Mouse (Mus musculus) hindbrain, embryonic 13.5 days (tissue): ENCODE results near the gene Nploc4. TPM values are rescaled to one million over a fixed set of nuclear protein-coding genes. Genes with fewer than 3 reads are reported as not detected.
A peak's percentile ranks its signal among the peaks of the same experiment; 100 is the strongest.

Source experiments
- ATAC-seq: fragments of 200-750 bp; cut with Nextera tagmentation; 2 replicates; pipeline ENCODE4 v1.8.0; 2017; ENCODE audit warnings: moderate TSS enrichment; ENCODE audit not compliant: low FRiP score
- H3K27ac ChIP-seq: fragments of 300-500 bp; sonication (generic); 2 replicates; pipeline ENCODE4 v1.5.1; 2015; ENCODE audit warnings: inconsistent platforms, mild to moderate bottlenecking, moderate library complexity
- H3K27me3 ChIP-seq: fragments of 300-500 bp; sonication (generic); 2 replicates; pipeline ENCODE4 v1.6.1; 2015; ENCODE audit warnings: mild to moderate bottlenecking, inconsistent platforms
- H3K36me3 ChIP-seq: fragments of 300-500 bp; sonication (generic); 2 replicates; pipeline ENCODE4 v1.6.1; 2015; ENCODE audit warnings: mild to moderate bottlenecking, inconsistent platforms
- H3K4me1 ChIP-seq: fragments of 300-500 bp; sonication (generic); replicated peaks from 2 replicates; pipeline ENCODE4 v1.6.1; 2015; ENCODE audit warnings: inconsistent platforms
- H3K4me2 ChIP-seq: fragments of 300-500 bp; sonication (generic); 2 replicates; pipeline ENCODE4 v1.6.1; 2015; ENCODE audit warnings: inconsistent platforms, mild to moderate bottlenecking, moderate library complexity
- H3K4me3 ChIP-seq: fragments of 300-500 bp; sonication (generic); 2 replicates; pipeline ENCODE4 v1.5.1; 2015; ENCODE audit warnings: mild to moderate bottlenecking, inconsistent platforms
- H3K9ac ChIP-seq: fragments of 300-500 bp; sonication (generic); 2 replicates; pipeline ENCODE4 v1.6.1; 2015; ENCODE audit warnings: mild to moderate bottlenecking, inconsistent platforms
- H3K9me3 ChIP-seq: fragments of 300-500 bp; sonication (generic); 2 replicates; pipeline ENCODE4 v1.6.1; 2016; ENCODE audit warnings: inconsistent platforms
- WGBS: fragments of 180-500 bp; shearing (Covaris S2); methylation state at CpG from one replicate; pipeline ENCODE4 v1.1.7; 2015; 5-methylcytosine and 5-hydroxymethylcytosine counted together
- polyA plus RNA-seq: library from polyadenylated mRNA; unstranded; fragments of >200 nt; fragmentation: Nextera tagmentation; extraction: Ambion mirVana; gene quantifications from 2 replicates; pipeline ENCODE4 v1.2.1, GENCODE M21; 2015

The Nploc4 gene
- polyA plus RNA-seq, 1 experiment from 2014 or later = 32.5 TPM

- Histone ChIP-seq H3K9ac (peak overlapping the region; percentile 8; the same call in 1 of the 2 replicates), H3K36me3 (peaks cover 82% of the 10 kb centered on the region)
These were observed 63.5 kb downstream of the Nploc4 start for GRCm38 (mm10) chr11:120373820-120374586.

GRCm38 (mm10) chr11:120373025-120373424 is 64.5 kb downstream of the Nploc4 start:
- no peak overlapping the region for H3K27ac ChIP-seq
- no peaks in the 10 kb centered on the region for H3K9me3 ChIP-seq
- H3K4me3 ChIP-seq = no peak overlapping the region
- ATAC-seq = no peak
- H3K27me3 ChIP-seq = no peaks in the 10 kb centered on the region
- no peak overlapping the region for H3K4me2 ChIP-seq
- no peak overlapping the region for H3K9ac ChIP-seq
- peaks cover 89% of the 10 kb centered on the region for H3K36me3 ChIP-seq
- WGBS = 63% methylated on average over 13 of the region's 13 CpGs
- H3K4me1 ChIP-seq = peaks cover 32% of the 10 kb centered on the region

More at GRCm38 (mm10) chr11:120373820-120374586, 63.5 kb downstream of the Nploc4 start:
- no peak overlapping the region for H3K4me2 ChIP-seq
- 93% methylated on average over 23 of the region's 23 CpGs for WGBS
- no peaks in the 10 kb centered on the region for H3K27me3 ChIP-seq
- H3K9me3 ChIP-seq = no peaks in the 10 kb centered on the region
- H3K4me3 ChIP-seq = no peak overlapping the region
- ATAC-seq = no peak
- H3K27ac ChIP-seq = no peak overlapping the region
- peaks cover 37% of the 10 kb centered on the region for H3K4me1 ChIP-seq

GRCm38 (mm10) chr11:120369656-120370055 is 67.9 kb downstream of the Nploc4 start:
- no peaks in the 10 kb centered on the region for H3K9me3 ChIP-seq
- peaks cover 69% of the 10 kb centered on the region for H3K36me3 ChIP-seq
- H3K4me1 ChIP-seq = peaks cover 33% of the 10 kb centered on the region
- ATAC-seq = peak; percentile 60
- 39% methylated on average over 8 of the region's 8 CpGs for WGBS
- 0 out of 2 replicates have a peak overlapping the region, but pooled peaks have one; percentile 35 for H3K27ac ChIP-seq
- no peak overlapping the region for H3K4me3 ChIP-seq
- no peaks in the 10 kb centered on the region for H3K27me3 ChIP-seq
- no peak overlapping the region for H3K4me2 ChIP-seq
- peak overlapping the region; percentile 64 for H3K9ac ChIP-seq

GRCm38 (mm10) chr11:120366443-120367027 is 71.0 kb downstream of the Nploc4 start:
- Histone ChIP-seq H3K27me3 (no peaks in the 10 kb centered on the region), H3K4me2 (no peak overlapping the region), H3K4me1 (peaks cover 33% of the 10 kb centered on the region), H3K4me3 (no peak overlapping the region), H3K9me3 (no peaks in the 10 kb centered on the region), H3K27ac (peak overlapping the region; percentile 62), H3K36me3 (peaks cover 37% of the 10 kb centered on the region), H3K9ac (0 out of 2 replicates have a peak overlapping the region, but pooled peaks have one; percentile 7)
- WGBS = 38% methylated on average over 7 of the region's 7 CpGs
- ATAC-seq = no peak

DNA sequence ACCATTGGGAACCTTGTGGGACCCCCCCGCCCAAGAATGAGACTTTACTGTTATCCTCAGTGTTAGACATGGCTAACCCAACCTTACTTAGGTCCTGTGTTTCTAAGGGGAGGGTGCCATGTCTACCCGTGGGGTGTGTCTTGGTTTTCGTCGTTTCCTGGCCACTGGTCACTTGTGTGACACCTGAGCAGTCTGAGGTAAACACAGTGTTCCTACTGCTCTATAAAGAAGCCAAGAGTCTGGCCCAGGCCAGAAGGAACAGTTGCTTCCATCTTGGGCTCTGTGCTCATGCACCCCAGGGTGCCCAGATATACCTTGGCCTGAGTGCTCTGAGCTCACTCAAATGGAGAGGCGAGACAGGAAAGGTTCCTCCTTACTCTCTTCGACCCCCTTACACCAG is 74.6 kb downstream of the Nploc4 start:
- H3K27me3 ChIP-seq = no peaks in the 10 kb centered on the region
- no peak overlapping the region for H3K4me2 ChIP-seq
- no peak overlapping the region for H3K9ac ChIP-seq
- no peak overlapping the region for H3K27ac ChIP-seq
- H3K9me3 ChIP-seq = no peaks in the 10 kb centered on the region
- H3K4me1 ChIP-seq = peaks cover 52% of the 10 kb centered on the region
- WGBS = 86% methylated on average over 6 of the region's 6 CpGs
- H3K4me3 ChIP-seq = no peak overlapping the region
- 0 out of 2 replicates have a peak, but pooled peaks cover 5% of the 10 kb centered on the region for H3K36me3 ChIP-seq
- no peak for ATAC-seq

- Histone ChIP-seq H3K36me3 (no peaks in the 10 kb centered on the region), H3K9me3 (no peaks in the 10 kb centered on the region), H3K27ac (no peak within 1 kb of the TSS), H3K4me1 (peaks cover 48% of the 10 kb centered on the region), H3K4me2 (no peak within 1 kb of the TSS), H3K27me3 (no peaks in the 10 kb centered on the region), H3K4me3 (no peak within 1 kb of the TSS), H3K9ac (peak within 1 kb of the TSS; percentile 46; the same call in 1 of the 2 replicates)
- 81% methylated on average over 10 of the region's 10 CpGs for WGBS
- no peak for ATAC-seq
These were observed 76.2 kb downstream of the Nploc4 start, which contains the start of gene Fscn2 for GRCm38 (mm10) chr11:120361295-120361694. TSS of gene Fscn2 (plus strand) at chr11:120361534.

- peaks cover 42% of the 10 kb centered on the region for H3K4me1 ChIP-seq
- H3K9me3 ChIP-seq = no peaks in the 10 kb centered on the region
- 73% methylated on average over 5 of the region's 5 CpGs for WGBS
- no peak overlapping the region for H3K27ac ChIP-seq
- peak overlapping the region; percentile 46; the same call in 1 of the 2 replicates for H3K9ac ChIP-seq
- H3K4me3 ChIP-seq = no peak overlapping the region
- no peak for ATAC-seq
- H3K4me2 ChIP-seq = no peak overlapping the region
- H3K27me3 ChIP-seq = no peaks in the 10 kb centered on the region
- no peaks in the 10 kb centered on the region for H3K36me3 ChIP-seq
These were observed 76.8 kb downstream of the Nploc4 start for GRCm38 (mm10) chr11:120360755-120361154.

DNA sequence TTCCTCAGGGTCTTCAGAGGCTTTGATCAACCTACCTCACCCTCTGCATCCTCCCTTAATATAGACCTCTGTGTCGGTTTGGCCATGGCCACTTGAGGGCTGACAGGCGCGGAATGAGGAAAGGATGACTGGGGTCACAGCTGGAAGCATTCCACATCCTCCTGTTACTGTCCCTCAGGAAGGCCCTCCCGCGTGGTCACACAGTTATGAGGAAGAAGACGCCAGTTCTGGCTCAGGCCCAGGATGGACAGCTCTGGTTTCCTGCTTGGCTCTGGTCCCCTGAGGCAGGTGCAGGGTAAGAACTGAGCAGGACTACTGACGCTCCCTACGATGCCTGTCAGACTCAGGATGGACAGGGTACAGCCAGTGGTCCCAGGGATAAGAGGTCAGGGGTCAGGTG is 77.4 kb downstream of the Nploc4 start:
- no peak overlapping the region for H3K4me2 ChIP-seq
- no peaks in the 10 kb centered on the region for H3K9me3 ChIP-seq
- H3K27ac ChIP-seq = no peak overlapping the region
- no peaks in the 10 kb centered on the region for H3K36me3 ChIP-seq
- ATAC-seq = no peak
- no peaks in the 10 kb centered on the region for H3K27me3 ChIP-seq
- WGBS = 63% methylated on average over 8 of the region's 8 CpGs
- H3K9ac ChIP-seq = peak overlapping the region; percentile 46
- peaks cover 42% of the 10 kb centered on the region for H3K4me1 ChIP-seq
- H3K4me3 ChIP-seq = no peak overlapping the region

DNA sequence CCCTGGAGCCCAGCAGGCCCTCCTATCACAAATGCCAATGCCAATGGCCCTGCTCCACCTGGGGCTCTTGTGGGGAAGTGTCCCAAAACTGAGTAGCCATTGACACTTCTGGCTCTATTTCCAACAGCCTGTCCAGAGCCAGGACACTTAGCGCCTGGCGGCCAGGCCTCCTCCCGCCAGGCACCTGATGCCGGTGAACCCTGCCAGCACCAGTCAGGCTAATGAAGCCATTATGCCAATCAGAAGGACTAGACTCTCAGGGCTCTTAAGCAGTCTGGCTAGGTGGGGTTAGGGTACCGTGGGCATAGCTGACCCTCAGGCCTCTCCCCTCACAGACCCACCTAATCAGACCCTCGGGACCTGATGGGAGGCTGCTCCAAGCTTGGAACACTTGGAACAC is 78.1 kb downstream of the Nploc4 start:
- H3K36me3 ChIP-seq = no peaks in the 10 kb centered on the region
- 76% methylated on average over 6 of the region's 6 CpGs for WGBS
- H3K9me3 ChIP-seq = no peaks in the 10 kb centered on the region
- no peak overlapping the region for H3K4me2 ChIP-seq
- no peaks in the 10 kb centered on the region for H3K27me3 ChIP-seq
- no peak overlapping the region for H3K4me3 ChIP-seq
- no peak overlapping the region; the same call in 1 of the 2 replicates for H3K27ac ChIP-seq
- peaks cover 42% of the 10 kb centered on the region for H3K4me1 ChIP-seq
- H3K9ac ChIP-seq = peak overlapping the region; percentile 43; the same call in 1 of the 2 replicates
- no peak for ATAC-seq

DNA sequence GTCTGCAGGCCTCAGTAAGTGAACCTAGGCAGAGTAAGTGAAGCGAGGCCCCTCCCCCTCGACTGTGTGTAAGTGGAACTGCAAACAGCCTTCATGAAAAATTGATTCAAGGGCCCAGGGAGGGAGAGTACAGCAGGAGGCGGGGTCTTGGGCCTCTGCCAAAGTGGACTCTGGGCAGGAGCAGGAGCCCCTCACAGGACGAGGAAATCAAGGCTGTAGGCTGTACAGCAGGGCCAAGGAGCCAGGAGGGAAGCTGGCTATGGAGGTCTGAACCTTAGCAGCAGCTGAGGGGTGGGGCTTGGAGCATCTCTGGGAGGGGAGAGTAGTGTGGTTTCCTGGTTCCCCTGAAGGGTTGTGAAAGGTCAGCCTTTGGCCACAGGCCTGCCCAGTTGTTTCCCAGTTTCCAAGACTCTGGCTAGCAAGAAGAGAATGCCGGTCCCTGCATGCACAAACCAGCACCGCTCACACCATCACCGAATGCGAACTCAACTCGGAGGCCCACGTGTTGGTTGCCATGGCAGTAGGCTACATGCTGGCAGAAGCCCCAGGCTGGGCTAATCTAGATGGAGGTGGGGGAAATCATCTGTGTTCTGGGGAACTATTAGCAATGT is 79.6 kb downstream of the Nploc4 start:
- ATAC-seq = peak; percentile 86
- WGBS = 7% methylated on average over 10 of the region's 10 CpGs

DNA sequence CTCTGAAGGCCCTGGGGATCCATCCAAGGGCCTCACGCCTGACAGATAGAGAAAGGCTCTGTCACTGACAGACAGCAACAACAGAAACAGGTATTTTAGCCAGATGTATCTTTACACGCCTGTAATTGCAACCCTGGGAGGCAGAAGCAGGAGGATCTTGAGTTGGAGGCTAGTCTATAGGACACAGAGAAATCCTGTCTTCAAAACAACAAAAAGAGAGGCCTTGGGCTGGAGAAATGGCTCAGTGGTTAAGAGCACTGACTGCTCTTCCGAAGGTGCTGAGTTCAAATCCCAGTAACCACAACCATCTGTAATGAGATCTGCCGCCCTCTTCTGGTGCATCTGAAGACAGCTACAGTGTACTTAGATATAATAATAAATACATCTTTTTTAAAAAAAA is 80.6 kb downstream of the Nploc4 start:
- Histone ChIP-seq H3K27me3 (no peaks in the 10 kb centered on the region), H3K36me3 (no peaks in the 10 kb centered on the region), H3K9ac (no peak overlapping the region), H3K4me3 (no peak overlapping the region), H3K27ac (no peak overlapping the region; the same call in 1 of the 2 replicates), H3K9me3 (no peaks in the 10 kb centered on the region), H3K4me2 (no peak overlapping the region), H3K4me1 (peaks cover 63% of the 10 kb centered on the region)
- ATAC-seq = no peak
- 94% methylated on average over 4 of the region's 4 CpGs for WGBS

More for the DNA sequence above, 79.6 kb downstream of the Nploc4 start:
- Histone ChIP-seq H3K27ac (peak overlapping the region; percentile 91), H3K9ac (peak overlapping the region; percentile 54; the same call in 1 of the 2 replicates), H3K36me3 (no peaks in the 10 kb centered on the region), H3K27me3 (no peaks in the 10 kb centered on the region), H3K4me1 (peaks cover 53% of the 10 kb centered on the region), H3K9me3 (no peaks in the 10 kb centered on the region), H3K4me3 (no peak overlapping the region), H3K4me2 (peak overlapping the region; percentile 27)

- H3K4me3 ChIP-seq = no peak overlapping the region
- no peak overlapping the region; the same call in 1 of the 2 replicates for H3K27ac ChIP-seq
- 89% methylated on average over 15 of the region's 15 CpGs for WGBS
- no peaks in the 10 kb centered on the region for H3K27me3 ChIP-seq
- no peak overlapping the region for H3K9ac ChIP-seq
- no peaks in the 10 kb centered on the region for H3K36me3 ChIP-seq
- H3K4me2 ChIP-seq = no peak overlapping the region
- no peak for ATAC-seq
- peaks cover 67% of the 10 kb centered on the region for H3K4me1 ChIP-seq
- no peaks in the 10 kb centered on the region for H3K9me3 ChIP-seq
These were observed 81.1 kb downstream of the Nploc4 start for GRCm38 (mm10) chr11:120356319-120356840.
